24 mouse cellular contexts compared by ENCODE assay signal in the genomic region with DNA sequence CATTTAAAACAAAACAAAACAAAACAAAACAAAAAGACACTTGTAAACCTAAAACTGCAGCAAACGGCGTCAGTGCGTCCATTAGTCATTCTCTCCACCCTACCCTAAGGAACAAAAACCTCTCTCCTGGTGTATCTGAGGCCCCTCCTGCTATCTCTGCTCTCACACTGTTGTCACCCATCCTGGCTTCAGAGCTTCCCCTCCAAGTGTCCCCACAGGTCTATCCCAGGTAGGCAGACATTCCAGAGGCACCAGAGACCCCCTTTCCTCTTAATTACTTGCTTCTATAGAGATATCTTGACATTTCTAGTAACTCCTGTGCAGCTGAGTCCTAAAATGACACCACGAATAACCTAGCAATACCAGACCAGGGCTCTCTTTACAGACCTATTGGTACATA. TPM values are rescaled to one million over a fixed set of nuclear protein-coding genes. Genes with fewer than 3 reads are reported as not detected.
DNase-seq lines count a peak whose midpoint lies in the region; ATAC-seq and TF ChIP-seq lines count a peak whose summit lies in the region.
"Had no signal": no experiment of that assay in that cellular context is flagged by ENCODE, and none has a peak within 500 bp of the region (broad histone marks: within the 10 kb centered on the region; RNA-seq: fewer than 3 reads in every experiment).

No protein-coding gene starts in this region.

- no peak overlapping the region for H3K27ac ChIP-seq in midbrain, embryonic 11.5 days (ENCODE audit: low read depth, low read length)
- no peak overlapping the region for H3K27ac ChIP-seq in midbrain, embryonic 14.5 days (replicated peaks; ENCODE audit: low read depth, low read length)
- H3K27ac ChIP-seq in liver, embryonic 11.5 days (ENCODE audit: low read depth, low read length): peak overlapping the region; percentile 82
- H3K27ac ChIP-seq in liver, postnatal 0 days (ENCODE audit: low read depth): no peak overlapping the region
- H3K27ac ChIP-seq: forebrain, embryonic 10.5 days; gastrocnemius, adult 2 months; heart, embryonic 13.5 days; hindbrain, embryonic 14.5 days; midbrain, embryonic 13.5 days; neural tube, embryonic 12.5 days had no signal

- TF ChIP-seq CTCF in liver, postnatal 0 days (IDR thresholded peaks at IDR 0.05; ENCODE audit: low read depth): no peak

- H3K4me3 ChIP-seq in midbrain, embryonic 11.5 days (ENCODE audit: low read depth, low read length): no peak overlapping the region
- H3K4me3 ChIP-seq in midbrain, embryonic 14.5 days (replicated peaks; ENCODE audit: low read depth, low read length): no peak overlapping the region
- H3K4me3 ChIP-seq in liver, embryonic 11.5 days (ENCODE audit: low read depth, low read length): no peak overlapping the region
- no peak overlapping the region for H3K4me3 ChIP-seq in liver, postnatal 0 days (ENCODE audit: low read depth, low read length)
- H3K4me3 ChIP-seq: forebrain, embryonic 10.5 days; gastrocnemius, adult 2 months; heart, embryonic 13.5 days; midbrain, embryonic 13.5 days; neural tube, embryonic 12.5 days had no signal

- intact Hi-C loops in gastrocnemius, postnatal 14 days (cut with DNase I; ENCODE audit: low total_unique reads): no loop called here

- no peaks in the 10 kb centered on the region for H3K27me3 ChIP-seq in midbrain, embryonic 11.5 days (ENCODE audit: control insufficient read depth, insufficient read depth, low read length)
- H3K27me3 ChIP-seq in midbrain, embryonic 14.5 days (ENCODE audit: control insufficient read depth, insufficient read depth, low read length): no peaks in the 10 kb centered on the region
- H3K27me3 ChIP-seq in liver, embryonic 11.5 days (replicated peaks; ENCODE audit: control insufficient read depth, insufficient read depth, low read length): no peaks in the 10 kb centered on the region
- H3K27me3 ChIP-seq in liver, postnatal 0 days (ENCODE audit: insufficient read depth, low read length): no peaks in the 10 kb centered on the region
- H3K27me3 ChIP-seq: heart, embryonic 13.5 days; midbrain, embryonic 13.5 days; neural tube, embryonic 12.5 days had no signal

- H3K4me2 ChIP-seq in midbrain, embryonic 11.5 days: no peak overlapping the region
- H3K4me2 ChIP-seq in midbrain, embryonic 14.5 days (ENCODE audit: low read length): no peak overlapping the region
- H3K4me2 ChIP-seq in liver, embryonic 11.5 days: peak overlapping the region; percentile 56
- H3K4me2 ChIP-seq in liver, postnatal 0 days (ENCODE audit: low read depth, low read length): peak overlapping the region; percentile 3; the same call in 1 of the 2 replicates
- H3K4me2 ChIP-seq: heart, embryonic 13.5 days; hindbrain, embryonic 14.5 days; midbrain, embryonic 13.5 days; neural tube, embryonic 12.5 days had no signal

- no peak overlapping the region for H3K9ac ChIP-seq in midbrain, embryonic 11.5 days (ENCODE audit: low read length)
- H3K9ac ChIP-seq in midbrain, embryonic 14.5 days (replicated peaks; ENCODE audit: low read length): no peak overlapping the region
- peak overlapping the region; percentile 56; the same call in 1 of the 2 replicates for H3K9ac ChIP-seq in liver, embryonic 11.5 days (ENCODE audit: low read depth, low read length)
- H3K9ac ChIP-seq in liver, postnatal 0 days (replicated peaks): no peak overlapping the region
- H3K9ac ChIP-seq: heart, embryonic 13.5 days; hindbrain, embryonic 14.5 days; midbrain, embryonic 13.5 days; neural tube, embryonic 12.5 days had no signal

- no peaks in the 10 kb centered on the region for H3K36me3 ChIP-seq in midbrain, embryonic 11.5 days (ENCODE audit: control insufficient read depth, insufficient read depth, low read length)
- H3K36me3 ChIP-seq in midbrain, embryonic 14.5 days (ENCODE audit: control insufficient read depth, insufficient read depth, low read length): 0 out of 2 replicates have a peak, but pooled peaks cover 2% of the 10 kb centered on the region
- H3K36me3 ChIP-seq in liver, embryonic 11.5 days (ENCODE audit: control insufficient read depth, insufficient read depth, low read length): no peaks in the 10 kb centered on the region
- H3K36me3 ChIP-seq in liver, postnatal 0 days (replicated peaks; ENCODE audit: insufficient read depth, low read length): 0 out of 2 replicates have a peak, but pooled peaks cover 2% of the 10 kb centered on the region
- H3K36me3 ChIP-seq: forebrain, embryonic 10.5 days; heart, embryonic 13.5 days; midbrain, embryonic 13.5 days; neural tube, embryonic 12.5 days had no signal

- no peak for ATAC-seq in midbrain, embryonic 11.5 days (ENCODE audit: low FRiP score)
- ATAC-seq in midbrain, embryonic 14.5 days (ENCODE audit: low FRiP score, low TSS enrichment): no peak
- peak; percentile 78 for ATAC-seq in liver, embryonic 11.5 days (replicated peaks; ENCODE audit: low FRiP score)
- no peak for ATAC-seq in liver, postnatal 0 days
- ATAC-seq: inflammation-experienced regulatory T-cells, adult 6 months; midbrain, embryonic 13.5 days had no signal

- WGBS in midbrain, embryonic 11.5 days: 97% methylated on average over 4 of the region's 4 CpGs
- WGBS in midbrain, embryonic 14.5 days: 95% methylated on average over 4 of the region's 4 CpGs
- 62% methylated on average over 4 of the region's 4 CpGs for WGBS in liver, embryonic 11.5 days
- WGBS in liver, postnatal 0 days (ENCODE audit: insufficient replicate concordance): 76% methylated on average over 4 of the region's 4 CpGs

- TF ChIP-seq EP300 in liver, postnatal 0 days (IDR thresholded peaks at IDR 0.05; ENCODE audit: low read depth): no peak

- H3K9me3 ChIP-seq in midbrain, embryonic 11.5 days (ENCODE audit: control insufficient read depth, low read length): no peaks in the 10 kb centered on the region
- no peaks in the 10 kb centered on the region for H3K9me3 ChIP-seq in midbrain, embryonic 14.5 days (ENCODE audit: control insufficient read depth, low read length)
- no peaks in the 10 kb centered on the region for H3K9me3 ChIP-seq in liver, embryonic 11.5 days (ENCODE audit: control insufficient read depth, low read length)
- no peaks in the 10 kb centered on the region for H3K9me3 ChIP-seq in liver, postnatal 0 days (ENCODE audit: low read length)
- H3K9me3 ChIP-seq: forebrain, embryonic 10.5 days; heart, embryonic 13.5 days; midbrain, embryonic 13.5 days; neural tube, embryonic 12.5 days had no signal

- H3K4me1 ChIP-seq in midbrain, embryonic 11.5 days (ENCODE audit: control insufficient read depth, insufficient read depth, low read length): peaks cover 2% of the 10 kb centered on the region; the same call in 1 of the 2 replicates
- H3K4me1 ChIP-seq in midbrain, embryonic 14.5 days (ENCODE audit: control insufficient read depth, insufficient read depth, low read length): no peaks in the 10 kb centered on the region
- peaks cover 50% of the 10 kb centered on the region for H3K4me1 ChIP-seq in liver, embryonic 11.5 days (replicated peaks; ENCODE audit: control insufficient read depth, insufficient read depth, low read length)
- H3K4me1 ChIP-seq in liver, postnatal 0 days (ENCODE audit: insufficient read depth): peaks cover 58% of the 10 kb centered on the region

- DNase-seq in midbrain, embryonic 11.5 days (ENCODE audit: low spot score, missing footprints): peak; percentile 77
- no peak for DNase-seq in midbrain, embryonic 14.5 days
- no peak for DNase-seq in liver, embryonic 11.5 days (ENCODE audit: low spot score)
- DNase-seq in liver, postnatal 0 days: no peak
- no peak for DNase-seq in B cell, adult 2 months
- no peak for DNase-seq in gastrocnemius, postnatal 14 days
- DNase-seq in kidney, adult 11 months: no peak
- DNase-seq: adrenal gland, postnatal 14 days; cerebellum, adult 9-11 months; gastrocnemius, adult 2 months; heart, postnatal 4 days; kidney, postnatal 25 days; layer of hippocampus, postnatal 36 days; lung, adult 18-20 months; lung, postnatal 10 days; thymus, postnatal 14 days had no signal

RNA-seq across cellular contexts. Expression of gene Gnai3, which starts 16.6 kb away (rescaled TPM):
- polyA plus RNA-seq in midbrain, embryonic 11.5 days (2014; fragmentation: Nextera tagmentation; extraction: Ambion mirVana): 217 and 240 TPM in 2 replicates
- polyA plus RNA-seq in midbrain, embryonic 14.5 days (2014; fragmentation: Nextera tagmentation; extraction: Ambion mirVana): 107 and 150 TPM in 2 replicates
- polyA plus RNA-seq in liver, embryonic 11.5 days (2014; fragmentation: Nextera tagmentation; extraction: Ambion mirVana): 146 and 170 TPM in 2 replicates
- 41.9 and 49.1 TPM in 2 replicates for polyA plus RNA-seq in liver, postnatal 0 days (2015; fragmentation: Nextera tagmentation; extraction: Ambion mirVana)
- 10 to 100 TPM; 17.7 to 22.6 TPM for total RNA-seq in gastrocnemius, postnatal 14 days (2021)

RNA-seq across cellular contexts. Expression of gene Gpr61, which starts 25.3 kb away (rescaled TPM):
- 0.19 and 0.40 TPM in 2 replicates for polyA plus RNA-seq in midbrain, embryonic 11.5 days (2014; fragmentation: Nextera tagmentation; extraction: Ambion mirVana)
- polyA plus RNA-seq in midbrain, embryonic 14.5 days (2014; fragmentation: Nextera tagmentation; extraction: Ambion mirVana): 1.4 and 2.6 TPM in 2 replicates
- 0.07 TPM in 1 of 2 replicates, not detected in the other for polyA plus RNA-seq in liver, embryonic 11.5 days (2014; fragmentation: Nextera tagmentation; extraction: Ambion mirVana)
- polyA plus RNA-seq in liver, postnatal 0 days (2015; fragmentation: Nextera tagmentation; extraction: Ambion mirVana): not detected in 2 replicates
- total RNA-seq in gastrocnemius, postnatal 14 days (2021): under 1 TPM in 1 of 2 experiments, not detected in 1; 0.18 TPM
- total RNA-seq: adrenal gland, postnatal 14 days; gastrocnemius, adult 2 months; heart, postnatal 4 days had no signal
- polyA plus RNA-seq: gonadal fat pad, adult 2 months; heart, embryonic 13.5 days; inflammation-experienced regulatory T-cells, adult 6 months had no signal

RNA-seq across cellular contexts. Expression of gene Gnat2, which starts 36.8 kb away (rescaled TPM):
- polyA plus RNA-seq in midbrain, embryonic 11.5 days (2014; fragmentation: Nextera tagmentation; extraction: Ambion mirVana): 0.30 and 0.90 TPM in 2 replicates
- 0.13 and 0.30 TPM in 2 replicates for polyA plus RNA-seq in midbrain, embryonic 14.5 days (2014; fragmentation: Nextera tagmentation; extraction: Ambion mirVana)
- 4.2 and 5.4 TPM in 2 replicates for polyA plus RNA-seq in liver, embryonic 11.5 days (2014; fragmentation: Nextera tagmentation; extraction: Ambion mirVana)
- 1.6 and 1.7 TPM in 2 replicates for polyA plus RNA-seq in liver, postnatal 0 days (2015; fragmentation: Nextera tagmentation; extraction: Ambion mirVana)
- under 1 TPM in 1 of 2 experiments, not detected in 1; 0.23 TPM for total RNA-seq in gastrocnemius, postnatal 14 days (2021)
- total RNA-seq: layer of hippocampus, postnatal 36 days; left cerebral cortex, postnatal 10 days had no signal
- polyA plus RNA-seq: inflammation-experienced regulatory T-cells, adult 6 months had no signal

RNA-seq across cellular contexts. Expression of gene Ampd2, which starts 42.9 kb away (rescaled TPM):
- 31.2 and 37.0 TPM in 2 replicates for polyA plus RNA-seq in midbrain, embryonic 11.5 days (2014; fragmentation: Nextera tagmentation; extraction: Ambion mirVana)
- 45.9 and 53.3 TPM in 2 replicates for polyA plus RNA-seq in midbrain, embryonic 14.5 days (2014; fragmentation: Nextera tagmentation; extraction: Ambion mirVana)
- polyA plus RNA-seq in liver, embryonic 11.5 days (2014; fragmentation: Nextera tagmentation; extraction: Ambion mirVana): 119 and 123 TPM in 2 replicates
- 17.3 and 23.0 TPM in 2 replicates for polyA plus RNA-seq in liver, postnatal 0 days (2015; fragmentation: Nextera tagmentation; extraction: Ambion mirVana)
- 1 to 10 TPM; 4.8 to 7.2 TPM for total RNA-seq in gastrocnemius, postnatal 14 days (2021)

RNA-seq across cellular contexts. Expression of gene Amigo1, which starts 56.8 kb away (rescaled TPM):
- 4.2 and 4.3 TPM in 2 replicates for polyA plus RNA-seq in midbrain, embryonic 11.5 days (2014; fragmentation: Nextera tagmentation; extraction: Ambion mirVana)
- 10.2 and 10.3 TPM in 2 replicates for polyA plus RNA-seq in midbrain, embryonic 14.5 days (2014; fragmentation: Nextera tagmentation; extraction: Ambion mirVana)
- polyA plus RNA-seq in liver, embryonic 11.5 days (2014; fragmentation: Nextera tagmentation; extraction: Ambion mirVana): 0.88 and 1.5 TPM in 2 replicates
- polyA plus RNA-seq in liver, postnatal 0 days (2015; fragmentation: Nextera tagmentation; extraction: Ambion mirVana): 1.2 and 1.5 TPM in 2 replicates
- 10 to 100 TPM; 23.9 to 31.1 TPM for total RNA-seq in gastrocnemius, postnatal 14 days (2021)

Comparison
In these comparisons a context has a peak if more than half of its experiments do, and no peak if none do; other contexts are left out.
1. H3K4me2 ChIP-seq: peak in liver, embryonic 11.5 days (single experiment) and liver, postnatal 0 days (single experiment); none in midbrain, embryonic 11.5 days (single experiment) and midbrain, embryonic 14.5 days (single experiment).